Mouse (Mus musculus) heart, embryonic 15.5 days (tissue): ENCODE data around the gene Phgr1. TPM values are rescaled to one million over a fixed set of nuclear protein-coding genes. Genes with fewer than 3 reads are reported as not detected.

Experiments used
- ATAC-seq: fragments of 200-750 bp; cut with Nextera tagmentation; replicated peaks from 2 replicates; pipeline ENCODE4 v1.8.0; 2017; ENCODE audit warnings: low read depth, moderate TSS enrichment; ENCODE audit not compliant: insufficient number of reproducible peaks, insufficient read depth, low FRiP score
- H3K27ac ChIP-seq: fragments of 300-500 bp; sonication (generic); 2 replicates; pipeline ENCODE4 v1.5.1; 2015; ENCODE audit warnings: mild to moderate bottlenecking, inconsistent platforms
- H3K27me3 ChIP-seq: fragments of 300-500 bp; sonication (generic); 2 replicates; pipeline ENCODE4 v1.6.1; 2015; ENCODE audit warnings: inconsistent platforms
- H3K36me3 ChIP-seq: fragments of 300-500 bp; sonication (generic); 2 replicates; pipeline ENCODE4 v1.6.1; 2015; ENCODE audit warnings: mild to moderate bottlenecking, inconsistent platforms
- H3K4me1 ChIP-seq: fragments of 300-500 bp; sonication (generic); replicated peaks from 2 replicates; pipeline ENCODE4 v1.6.1; 2015; ENCODE audit warnings: inconsistent platforms
- H3K4me2 ChIP-seq: fragments of 300-500 bp; sonication (generic); 2 replicates; pipeline ENCODE4 v1.6.1; 2015; ENCODE audit warnings: inconsistent platforms, mild to moderate bottlenecking, moderate library complexity
- H3K4me3 ChIP-seq: fragments of 300-500 bp; sonication (generic); 2 replicates; pipeline ENCODE4 v1.5.1; 2015; ENCODE audit warnings: mild to moderate bottlenecking, inconsistent platforms
- H3K9ac ChIP-seq: fragments of 300-500 bp; sonication (generic); 2 replicates; pipeline ENCODE4 v1.6.1; 2015; ENCODE audit warnings: mild to moderate bottlenecking, inconsistent platforms
- H3K9me3 ChIP-seq: fragments of 300-500 bp; sonication (generic); replicated peaks from 2 replicates; pipeline ENCODE4 v1.6.1; 2016; ENCODE audit warnings: inconsistent platforms
- whole genome bisulfite sequencing: fragments of 180-500 bp; shearing (Covaris S2); methylation state at CpG from one replicate; pipeline ENCODE4 v1.1.7; 2015; ENCODE audit warnings: mixed read lengths; 5-methylcytosine and 5-hydroxymethylcytosine counted together
- polyA plus RNA-seq: library from polyadenylated mRNA; unstranded; fragments of >200 nt; fragmentation: Nextera tagmentation; extraction: Ambion mirVana; gene quantifications from 2 replicates; pipeline ENCODE4 v1.2.1, GENCODE M21; 2015

The Phgr1 gene
- polyA plus RNA-seq, 1 experiment from 2014 or later: not detected

- H3K4me1 ChIP-seq: peaks cover 10% of the 10 kb centered on the region
- H3K27ac ChIP-seq: no peak overlapping the region
- H3K4me2 ChIP-seq: no peak overlapping the region
- WGBS: 76% methylated on average over 4 of the region's 4 CpGs
- H3K36me3 ChIP-seq: no peaks in the 10 kb centered on the region
- peaks cover 17% of the 10 kb centered on the region for H3K27me3 ChIP-seq
- H3K9ac ChIP-seq: no peak overlapping the region
- no peaks in the 10 kb centered on the region for H3K9me3 ChIP-seq
- no peak for ATAC-seq
- no peak overlapping the region for H3K4me3 ChIP-seq
These were observed 21.1 kb downstream of the Phgr1 start for GRCm38 (mm10) chr2:118793636-118794035.

- Histone ChIP-seq H3K36me3 (no peaks in the 10 kb centered on the region), H3K4me3 (no peak overlapping the region), H3K27ac (no peak overlapping the region), H3K9ac (no peak overlapping the region), H3K4me2 (no peak overlapping the region), H3K27me3 (no peaks in the 10 kb centered on the region), H3K4me1 (no peaks in the 10 kb centered on the region), H3K9me3 (no peaks in the 10 kb centered on the region)
- 61% methylated on average over 4 of the region's 4 CpGs for WGBS
- ATAC-seq: no peak
These were observed 30.1 kb downstream of the Phgr1 start for GRCm38 (mm10) chr2:118802542-118803118.

GRCm38 (mm10) chr2:118804474-118804873 lies 31.9 kb downstream of the Phgr1 start:
- Histone ChIP-seq H3K4me2 (no peak overlapping the region), H3K9ac (no peak overlapping the region), H3K27ac (no peak overlapping the region), H3K36me3 (no peaks in the 10 kb centered on the region), H3K4me3 (no peak overlapping the region), H3K9me3 (no peaks in the 10 kb centered on the region), H3K4me1 (no peaks in the 10 kb centered on the region), H3K27me3 (no peaks in the 10 kb centered on the region)
- ATAC-seq: no peak
- WGBS: 64% methylated on average over 2 of the region's 2 CpGs

- Histone ChIP-seq H3K9ac (no peak overlapping the region), H3K36me3 (no peaks in the 10 kb centered on the region), H3K4me1 (no peaks in the 10 kb centered on the region), H3K4me3 (no peak overlapping the region), H3K4me2 (no peak overlapping the region), H3K9me3 (no peaks in the 10 kb centered on the region), H3K27ac (no peak overlapping the region), H3K27me3 (no peaks in the 10 kb centered on the region)
- no peak for ATAC-seq
- WGBS: 19% methylated on average over 3 of the region's 3 CpGs
These were observed 32.6 kb downstream of the Phgr1 start for GRCm38 (mm10) chr2:118805137-118805536.

GRCm38 (mm10) chr2:118805756-118806155 lies 33.2 kb downstream of the Phgr1 start:
- no peaks in the 10 kb centered on the region for H3K9me3 ChIP-seq
- H3K4me3 ChIP-seq: no peak overlapping the region
- ATAC-seq: no peak
- no peaks in the 10 kb centered on the region for H3K4me1 ChIP-seq
- no peaks in the 10 kb centered on the region for H3K36me3 ChIP-seq
- WGBS: 21% methylated on average over 3 of the region's 3 CpGs
- H3K27me3 ChIP-seq: 0 out of 2 replicates have a peak, but pooled peaks cover 2% of the 10 kb centered on the region
- no peak overlapping the region for H3K4me2 ChIP-seq
- no peak overlapping the region for H3K9ac ChIP-seq
- H3K27ac ChIP-seq: no peak overlapping the region

GRCm38 (mm10) chr2:118806860-118807259 lies 34.3 kb downstream of the Phgr1 start:
- Histone ChIP-seq H3K4me1 (no peaks in the 10 kb centered on the region), H3K36me3 (no peaks in the 10 kb centered on the region), H3K27ac (no peak overlapping the region), H3K27me3 (0 out of 2 replicates have a peak, but pooled peaks cover 2% of the 10 kb centered on the region), H3K9me3 (no peaks in the 10 kb centered on the region), H3K4me2 (no peak overlapping the region), H3K4me3 (no peak overlapping the region), H3K9ac (no peak overlapping the region)
- WGBS: 55% methylated on average over 4 of the region's 4 CpGs
- ATAC-seq: no peak

GRCm38 (mm10) chr2:118810861-118811260 lies 38.3 kb downstream of the Phgr1 start:
- H3K36me3 ChIP-seq: 0 out of 2 replicates have a peak, but pooled peaks cover 2% of the 10 kb centered on the region

GRCm38 (mm10) chr2:118812724-118813123 lies 40.2 kb downstream of the Phgr1 start:
- Histone ChIP-seq H3K9me3 (no peaks in the 10 kb centered on the region), H3K4me3 (no peak overlapping the region), H3K4me2 (no peak overlapping the region), H3K9ac (no peak overlapping the region), H3K27ac (no peak overlapping the region), H3K4me1 (peaks cover 20% of the 10 kb centered on the region), H3K27me3 (0 out of 2 replicates have a peak, but pooled peaks cover 2% of the 10 kb centered on the region), H3K36me3 (peaks cover 8% of the 10 kb centered on the region; the same call in 1 of the 2 replicates)
- 47% methylated on average over 1 of the region's 1 CpGs for WGBS
- ATAC-seq: no peak

More at GRCm38 (mm10) chr2:118810861-118811260, 38.3 kb downstream of the Phgr1 start:
- Histone ChIP-seq H3K9me3 (no peaks in the 10 kb centered on the region), H3K27me3 (0 out of 2 replicates have a peak, but pooled peaks cover 2% of the 10 kb centered on the region), H3K9ac (no peak overlapping the region), H3K4me2 (no peak overlapping the region), H3K4me1 (peaks cover 19% of the 10 kb centered on the region), H3K27ac (no peak overlapping the region), H3K4me3 (no peak overlapping the region)
- ATAC-seq: no peak
- WGBS: 20% methylated on average over 2 of the region's 2 CpGs

GRCm38 (mm10) chr2:118813981-118814836 lies 41.6 kb downstream of the Phgr1 start, which contains the start of gene Knstrn:
Gene Knstrn (plus strand): TSS chr2:118814003.
- Histone ChIP-seq H3K4me3 (peak within 1 kb of the TSS; percentile 87), H3K27ac (peak within 1 kb of the TSS; percentile 63), H3K36me3 (peaks cover 23% of the 10 kb centered on the region), H3K4me2 (peak within 1 kb of the TSS; percentile 91), H3K27me3 (0 out of 2 replicates have a peak, but pooled peaks cover 2% of the 10 kb centered on the region), H3K4me1 (peaks cover 20% of the 10 kb centered on the region), H3K9me3 (no peaks in the 10 kb centered on the region), H3K9ac (peak within 1 kb of the TSS; percentile 78)
- peak; percentile 89 for ATAC-seq
- WGBS: 1% methylated on average over 49 of the region's 49 CpGs

GRCm38 (mm10) chr2:118822800-118823199 lies 50.2 kb downstream of the Phgr1 start:
- Histone ChIP-seq H3K36me3 (peaks cover 74% of the 10 kb centered on the region), H3K27ac (no peak overlapping the region), H3K9ac (no peak overlapping the region), H3K4me3 (no peak overlapping the region), H3K9me3 (no peaks in the 10 kb centered on the region), H3K27me3 (no peaks in the 10 kb centered on the region), H3K4me2 (no peak overlapping the region), H3K4me1 (no peaks in the 10 kb centered on the region)
- 82% methylated on average over 5 of the region's 5 CpGs for WGBS
- ATAC-seq: no peak

- 89% methylated on average over 4 of the region's 4 CpGs for WGBS
- Histone ChIP-seq H3K9ac (no peak overlapping the region), H3K4me1 (no peaks in the 10 kb centered on the region), H3K36me3 (peaks cover 73% of the 10 kb centered on the region), H3K27ac (no peak overlapping the region), H3K4me2 (no peak overlapping the region), H3K4me3 (no peak overlapping the region), H3K27me3 (no peaks in the 10 kb centered on the region), H3K9me3 (no peaks in the 10 kb centered on the region)
- no peak for ATAC-seq
These were observed 51.8 kb downstream of the Phgr1 start for GRCm38 (mm10) chr2:118824396-118824795.
